20 mouse cellular contexts compared by ENCODE assay signal in genomic region chr6:135833542-135833941, GRCm38 (mm10).
DNase-seq lines count a peak whose midpoint lies in the region; ATAC-seq and TF ChIP-seq lines count a peak whose summit lies in the region.
"Had no signal": no experiment of that assay in that cellular context is flagged by ENCODE, and none has a peak within 500 bp of the region (broad histone marks: within the 10 kb centered on the region; RNA-seq: fewer than 3 reads in every experiment).

No protein-coding gene starts in this region.

- no peaks in the 10 kb centered on the region for H3K27me3 ChIP-seq in cerebellum, adult 2 months (ENCODE audit: control insufficient read depth, insufficient read depth, low read length)
- H3K27me3 ChIP-seq in intestine, postnatal 0 days (replicated peaks; ENCODE audit: control insufficient read depth, insufficient read depth, low read length) = no peaks in the 10 kb centered on the region
- H3K27me3 ChIP-seq in intestine, embryonic 16.5 days (replicated peaks; ENCODE audit: control insufficient read depth, insufficient read depth, low read length) = no peaks in the 10 kb centered on the region
- H3K27me3 ChIP-seq in lung, embryonic 14.5 days (ENCODE audit: insufficient read depth, low read length) = no peaks in the 10 kb centered on the region
- H3K27me3 ChIP-seq in hindbrain, embryonic 14.5 days (ENCODE audit: control insufficient read depth, insufficient read depth, low read length) = no peaks in the 10 kb centered on the region
- H3K27me3 ChIP-seq: embryonic facial prominence, embryonic 12.5 days; heart, embryonic 15.5 days; neural tube, embryonic 12.5 days had no signal

- H3K4me2 ChIP-seq in intestine, postnatal 0 days (replicated peaks; ENCODE audit: low read depth) = no peak overlapping the region
- H3K4me2 ChIP-seq in intestine, embryonic 16.5 days (ENCODE audit: low read depth, low read length) = no peak overlapping the region
- H3K4me2 ChIP-seq in lung, embryonic 14.5 days = no peak overlapping the region
- H3K4me2 ChIP-seq in hindbrain, embryonic 14.5 days (replicated peaks) = no peak overlapping the region
- H3K4me2 ChIP-seq: embryonic facial prominence, embryonic 12.5 days; heart, embryonic 15.5 days; neural tube, embryonic 12.5 days had no signal

- no peak for TF ChIP-seq POLR2A in cerebellum, adult 2 months (IDR thresholded peaks at IDR 0.05; ENCODE audit: borderline replicate concordance, insufficient read depth, low read length)

- H3K27ac ChIP-seq in cerebellum, adult 2 months (ENCODE audit: insufficient read depth, low read length) = no peak overlapping the region
- H3K27ac ChIP-seq in intestine, postnatal 0 days (ENCODE audit: low read depth, low read length) = no peak overlapping the region
- no peak overlapping the region for H3K27ac ChIP-seq in intestine, embryonic 16.5 days (ENCODE audit: low read length)
- H3K27ac ChIP-seq in lung, embryonic 14.5 days (ENCODE audit: low read depth) = no peak overlapping the region
- H3K27ac ChIP-seq in hindbrain, embryonic 14.5 days = no peak overlapping the region
- H3K27ac ChIP-seq: embryonic facial prominence, embryonic 12.5 days; gastrocnemius, adult 2 months; heart, embryonic 15.5 days; hindbrain, embryonic 10.5 days; neural tube, embryonic 12.5 days had no signal

- WGBS in cerebellum, adult 2 months = 71% methylated on average over 5 of the region's 5 CpGs
- WGBS in intestine, postnatal 0 days = 70% methylated on average over 5 of the region's 5 CpGs
- WGBS in intestine, embryonic 16.5 days = 66% methylated on average over 5 of the region's 5 CpGs
- 60% methylated on average over 5 of the region's 5 CpGs for WGBS in lung, embryonic 14.5 days
- 76% methylated on average over 5 of the region's 5 CpGs for WGBS in hindbrain, embryonic 14.5 days

- H3K9ac ChIP-seq in intestine, postnatal 0 days (ENCODE audit: low read depth, low read length) = no peak overlapping the region
- H3K9ac ChIP-seq in intestine, embryonic 16.5 days (ENCODE audit: low read depth, low read length) = no peak overlapping the region
- H3K9ac ChIP-seq in lung, embryonic 14.5 days = no peak overlapping the region
- no peak overlapping the region for H3K9ac ChIP-seq in hindbrain, embryonic 14.5 days
- H3K9ac ChIP-seq: embryonic facial prominence, embryonic 12.5 days; heart, embryonic 15.5 days; neural tube, embryonic 12.5 days had no signal

- H3K36me3 ChIP-seq in intestine, postnatal 0 days (ENCODE audit: control insufficient read depth, insufficient read depth) = no peaks in the 10 kb centered on the region
- no peaks in the 10 kb centered on the region for H3K36me3 ChIP-seq in intestine, embryonic 16.5 days (ENCODE audit: control insufficient read depth, insufficient read depth, low read length)
- no peaks in the 10 kb centered on the region for H3K36me3 ChIP-seq in lung, embryonic 14.5 days (ENCODE audit: insufficient read depth)
- no peaks in the 10 kb centered on the region for H3K36me3 ChIP-seq in hindbrain, embryonic 14.5 days (replicated peaks; ENCODE audit: control insufficient read depth, insufficient read depth)
- H3K36me3 ChIP-seq: embryonic facial prominence, embryonic 12.5 days; heart, embryonic 15.5 days; hindbrain, embryonic 10.5 days; neural tube, embryonic 12.5 days had no signal

- no peaks in the 10 kb centered on the region for H3K9me3 ChIP-seq in intestine, postnatal 0 days (ENCODE audit: control insufficient read depth)
- no peaks in the 10 kb centered on the region for H3K9me3 ChIP-seq in intestine, embryonic 16.5 days (ENCODE audit: control insufficient read depth, low read length)
- no peaks in the 10 kb centered on the region for H3K9me3 ChIP-seq in lung, embryonic 14.5 days (ENCODE audit: low read depth, low read length)
- no peaks in the 10 kb centered on the region for H3K9me3 ChIP-seq in hindbrain, embryonic 14.5 days (ENCODE audit: control insufficient read depth, low read length)
- H3K9me3 ChIP-seq: embryonic facial prominence, embryonic 12.5 days; heart, embryonic 15.5 days; hindbrain, embryonic 10.5 days; neural tube, embryonic 12.5 days had no signal

- H3K4me1 ChIP-seq in cerebellum, adult 2 months (ENCODE audit: control insufficient read depth, insufficient read depth, low read length) = no peaks in the 10 kb centered on the region
- no peaks in the 10 kb centered on the region for H3K4me1 ChIP-seq in intestine, postnatal 0 days (replicated peaks; ENCODE audit: control insufficient read depth, insufficient read depth, low read length)
- no peaks in the 10 kb centered on the region for H3K4me1 ChIP-seq in intestine, embryonic 16.5 days (ENCODE audit: control insufficient read depth, insufficient read depth, low read length)
- no peaks in the 10 kb centered on the region for H3K4me1 ChIP-seq in lung, embryonic 14.5 days (ENCODE audit: insufficient read depth)
- no peaks in the 10 kb centered on the region for H3K4me1 ChIP-seq in hindbrain, embryonic 14.5 days (replicated peaks; ENCODE audit: control insufficient read depth, insufficient read depth, low read length)
- H3K4me1 ChIP-seq: embryonic facial prominence, embryonic 12.5 days; heart, embryonic 15.5 days; hindbrain, embryonic 10.5 days; neural tube, embryonic 12.5 days had no signal

- DNase-seq in cerebellum, adult 2 months = no peak
- DNase-seq in cerebellum, adult 11 months = no peak
- no peak for DNase-seq in lung, embryonic 14.5 days
- DNase-seq in lung, postnatal 4 days = no peak
- DNase-seq in retina, postnatal 1 day = peak; percentile 11
- no peak for DNase-seq in hindbrain, embryonic 14.5 days (ENCODE audit: low spot score)
- DNase-seq: adrenal gland, postnatal 25 days; cerebellum, adult 9-11 months; gastrocnemius, adult 2 months; kidney, postnatal 25 days; thymus, postnatal 4 days had no signal

- no peak for ATAC-seq in intestine, postnatal 0 days
- ATAC-seq in intestine, embryonic 16.5 days = no peak
- ATAC-seq in lung, embryonic 14.5 days (ENCODE audit: insufficient read depth) = no peak
- no peak for ATAC-seq in hindbrain, embryonic 14.5 days (ENCODE audit: low FRiP score)
- ATAC-seq: activated CD4-positive, CD25-positive, alpha-beta regulatory T cell, adult 4 months; CD4-positive, CD25-positive, alpha-beta regulatory T cell, adult 4 months; forebrain, embryonic 16.5 days had no signal

- no peak overlapping the region for H3K4me3 ChIP-seq in cerebellum, adult 2 months (replicated peaks; ENCODE audit: insufficient read depth, low read depth, low read length)
- no peak overlapping the region for H3K4me3 ChIP-seq in intestine, postnatal 0 days (ENCODE audit: low read depth, low read length)
- H3K4me3 ChIP-seq in intestine, embryonic 16.5 days (ENCODE audit: low read length) = no peak overlapping the region
- no peak overlapping the region for H3K4me3 ChIP-seq in lung, embryonic 14.5 days (ENCODE audit: low read depth, low read length)
- no peak overlapping the region for H3K4me3 ChIP-seq in hindbrain, embryonic 14.5 days (replicated peaks; ENCODE audit: low read length)
- H3K4me3 ChIP-seq: embryonic facial prominence, embryonic 12.5 days; gastrocnemius, adult 2 months; heart, embryonic 15.5 days; hindbrain, embryonic 10.5 days; neural tube, embryonic 12.5 days had no signal

- TF ChIP-seq CTCF in cerebellum, adult 2 months (IDR thresholded peaks at IDR 0.05; ENCODE audit: borderline replicate concordance, insufficient read depth, low read depth, low read length) = peak; percentile 18; the same call in 1 of the 2 replicates
- peak; percentile 50 for TF ChIP-seq CTCF in intestine, postnatal 0 days (IDR thresholded peaks at IDR 0.05; ENCODE audit: low read depth)
- TF ChIP-seq CTCF in lung, embryonic 14.5 days (IDR thresholded peaks at IDR 0.05; ENCODE audit: low read depth) = peak; percentile 54
